Mouse (Mus musculus): ENCODE measurements around the gene Mogat1. TPM values are rescaled to one million over a fixed set of nuclear protein-coding genes. Genes with fewer than 3 reads are reported as not detected.

Mogat1 gene
- not detected for polyA plus RNA-seq (2012; fragmentation: generic; extraction: Trizol)

GRCm38 (mm10) chr1:78510862-78511261 is at the start of gene Mogat1:
TSS of gene Mogat1 (plus strand) at chr1:78510991.
- TF ChIP-seq SRF (IDR thresholded peaks at IDR 0.05; ENCODE audit: control insufficient read depth, insufficient read length, low read depth) (no peak), USF1 (IDR thresholded peaks at IDR 0.05; ENCODE audit: low read depth) (no peak), TCF12 (IDR thresholded peaks at IDR 0.05; ENCODE audit: insufficient read depth, poor library complexity, severe bottlenecking) (no peak), MYOG (IDR thresholded peaks at IDR 0.05; ENCODE audit: control insufficient read depth in 1 of 3, insufficient read depth in 1 of 3, insufficient read length in 2 of 3, low read depth in 2 of 3) (no peak), MYOD1 (IDR thresholded peaks at IDR 0.05; ENCODE audit: control insufficient read depth in 1 of 3, insufficient read length in 2 of 3, low read depth in 2 of 3) (no peak), CEBPB (IDR thresholded peaks at IDR 0.05; ENCODE audit: insufficient read depth, poor library complexity, severe bottlenecking) (no peak), E2F4 (IDR thresholded peaks at IDR 0.05; ENCODE audit: insufficient read depth) (no peak), REST (IDR thresholded peaks at IDR 0.05; ENCODE audit: insufficient read depth, insufficient read length) (no peak), TCF3 (IDR thresholded peaks at IDR 0.05; ENCODE audit: insufficient read length, low read depth) (no peak)
- H3K36me3 ChIP-seq (ENCODE audit: control insufficient read depth, insufficient read depth) = no peaks in the 10 kb centered on the region
- H3K4me2 ChIP-seq (ENCODE audit: low read depth) = no peak within 1 kb of the TSS
- H3K27me3 ChIP-seq (ENCODE audit: control insufficient read depth, insufficient read depth, insufficient read length) = peaks cover 34% of the 10 kb centered on the region
- no peaks in the 10 kb centered on the region for H3K79me2 ChIP-seq (ENCODE audit: control insufficient read depth, insufficient read depth)
- no peak within 1 kb of the TSS for H3ac ChIP-seq (ENCODE audit: control insufficient read depth, insufficient read length)
- H3K4me3 ChIP-seq = no peak within 1 kb of the TSS

GRCm38 (mm10) chr1:78472441-78472840 is 38.4 kb upstream of the Mogat1 start:
- no peak overlapping the region for H3K4me2 ChIP-seq (ENCODE audit: low read depth)
- H3K36me3 ChIP-seq (ENCODE audit: control insufficient read depth, insufficient read depth) = peaks cover 78% of the 10 kb centered on the region
- H3K4me3 ChIP-seq = no peak overlapping the region
- TF ChIP-seq TCF3 (IDR thresholded peaks at IDR 0.05; ENCODE audit: insufficient read length, low read depth) = no peak
- no peak for TF ChIP-seq MYOG (IDR thresholded peaks at IDR 0.05; ENCODE audit: control insufficient read depth in 1 of 3, insufficient read depth in 1 of 3, insufficient read length in 2 of 3, low read depth in 2 of 3)
- no peak for TF ChIP-seq USF1 (IDR thresholded peaks at IDR 0.05; ENCODE audit: low read depth)
- H3ac ChIP-seq (ENCODE audit: control insufficient read depth, insufficient read length) = no peak overlapping the region
- no peaks in the 10 kb centered on the region for H3K27me3 ChIP-seq (ENCODE audit: control insufficient read depth, insufficient read depth, insufficient read length)
- no peaks in the 10 kb centered on the region for H3K79me2 ChIP-seq (ENCODE audit: control insufficient read depth, insufficient read depth)

- TF ChIP-seq MYOG (IDR thresholded peaks at IDR 0.05; ENCODE audit: control insufficient read depth in 1 of 3, insufficient read depth in 1 of 3, insufficient read length in 2 of 3, low read depth in 2 of 3) = no peak
- TF ChIP-seq E2F4 (IDR thresholded peaks at IDR 0.05; ENCODE audit: insufficient read depth) = no peak
- TF ChIP-seq CEBPB (IDR thresholded peaks at IDR 0.05; ENCODE audit: insufficient read depth, poor library complexity, severe bottlenecking) = no peak
- TF ChIP-seq REST (IDR thresholded peaks at IDR 0.05; ENCODE audit: insufficient read depth, insufficient read length) = no peak
- no peak for TF ChIP-seq POLR2A (IDR thresholded peaks at IDR 0.05; ENCODE audit: insufficient read length, low read depth)
- TF ChIP-seq TCF3 (IDR thresholded peaks at IDR 0.05; ENCODE audit: insufficient read length, low read depth) = no peak
- no peak for TF ChIP-seq TCF12 (IDR thresholded peaks at IDR 0.05; ENCODE audit: insufficient read depth, poor library complexity, severe bottlenecking)
- TF ChIP-seq SRF (IDR thresholded peaks at IDR 0.05; ENCODE audit: control insufficient read depth, insufficient read length, low read depth) = no peak
- no peak for TF ChIP-seq MYOD1 (IDR thresholded peaks at IDR 0.05; ENCODE audit: control insufficient read depth in 1 of 3, insufficient read length in 2 of 3, low read depth in 2 of 3)
- peaks cover 29% of the 10 kb centered on the region for H3K36me3 ChIP-seq (ENCODE audit: control insufficient read depth, insufficient read depth)
- no peak overlapping the region for H3ac ChIP-seq (ENCODE audit: control insufficient read depth, insufficient read length)
- H3K4me2 ChIP-seq (ENCODE audit: low read depth) = no peak overlapping the region
- peaks cover 75% of the 10 kb centered on the region for H3K79me2 ChIP-seq (ENCODE audit: control insufficient read depth, insufficient read depth)
- no peak overlapping the region for H3K4me3 ChIP-seq
- H3K27me3 ChIP-seq (ENCODE audit: control insufficient read depth, insufficient read depth, insufficient read length) = no peaks in the 10 kb centered on the region
Observed at GRCm38 (mm10) chr1:78483430-78483829, 27.4 kb upstream of the Mogat1 start.

- peaks cover 73% of the 10 kb centered on the region for H3K79me2 ChIP-seq (ENCODE audit: control insufficient read depth, insufficient read depth)
Observed at GRCm38 (mm10) chr1:78484361-78484760, 26.4 kb upstream of the Mogat1 start.

GRCm38 (mm10) chr1:78488427-78488751 is 22.4 kb upstream of the Mogat1 start:
- Histone ChIP-seq H3K27me3 (ENCODE audit: control insufficient read depth, insufficient read depth, insufficient read length) (no peaks in the 10 kb centered on the region), H3K4me2 (ENCODE audit: low read depth) (peak overlapping the region; percentile 81), H3ac (ENCODE audit: control insufficient read depth, insufficient read length) (peak overlapping the region; percentile 86), H3K79me2 (ENCODE audit: control insufficient read depth, insufficient read depth) (peaks cover 48% of the 10 kb centered on the region), H3K4me3 (peak overlapping the region; percentile 79), H3K36me3 (ENCODE audit: control insufficient read depth, insufficient read depth) (peaks cover 5% of the 10 kb centered on the region)
- TF ChIP-seq TCF12 (IDR thresholded peaks at IDR 0.05; ENCODE audit: insufficient read depth, poor library complexity, severe bottlenecking) (no peak), MAX (IDR thresholded peaks at IDR 0.05; ENCODE audit: low read depth) (no peak), E2F4 (IDR thresholded peaks at IDR 0.05; ENCODE audit: insufficient read depth) (no peak), MYOG (IDR thresholded peaks at IDR 0.05; ENCODE audit: control insufficient read depth in 1 of 3, insufficient read depth in 1 of 3, insufficient read length in 2 of 3, low read depth in 2 of 3) (no peak), CEBPB (IDR thresholded peaks at IDR 0.05; ENCODE audit: insufficient read depth, poor library complexity, severe bottlenecking) (no peak), POLR2A (IDR thresholded peaks at IDR 0.05; ENCODE audit: insufficient read length, low read depth) (no peak)

More at GRCm38 (mm10) chr1:78484361-78484760, 26.4 kb upstream of the Mogat1 start:
- no peak overlapping the region for H3ac ChIP-seq (ENCODE audit: control insufficient read depth, insufficient read length)
- no peaks in the 10 kb centered on the region for H3K27me3 ChIP-seq (ENCODE audit: control insufficient read depth, insufficient read depth, insufficient read length)
- no peak overlapping the region for H3K4me2 ChIP-seq (ENCODE audit: low read depth)
- no peak overlapping the region for H3K4me3 ChIP-seq
- peaks cover 20% of the 10 kb centered on the region for H3K36me3 ChIP-seq (ENCODE audit: control insufficient read depth, insufficient read depth)
- no peak for TF ChIP-seq POLR2A (IDR thresholded peaks at IDR 0.05; ENCODE audit: insufficient read length, low read depth)
